Mouse (Mus musculus) neural tube, embryonic 13.5 days (tissue): ENCODE measurements around the gene Gm5346. TPM values are rescaled to one million over a fixed set of nuclear protein-coding genes. Genes with fewer than 3 reads are reported as not detected.
"Not testable (repeated sequence)": the region's sequence is repeated elsewhere in the genome, so short reads cannot be mapped to it uniquely, and the experiment has no call there.

Experiments used
- ATAC-seq: fragments of 200-750 bp; cut with Nextera tagmentation; 2 replicates; pipeline ENCODE4 v1.8.0; 2017; ENCODE audit warnings: low read depth, mild to moderate bottlenecking, moderate TSS enrichment, moderate library complexity
- H3K27ac ChIP-seq: fragments of 300-500 bp; sonication (generic); replicated peaks from 2 replicates; pipeline ENCODE4 v1.5.1; 2015; ENCODE audit warnings: moderate library complexity, mild to moderate bottlenecking, inconsistent platforms
- H3K27me3 ChIP-seq: fragments of 300-500 bp; sonication (generic); 2 replicates; pipeline ENCODE4 v1.6.1; 2015; ENCODE audit warnings: mild to moderate bottlenecking, inconsistent platforms
- H3K36me3 ChIP-seq: fragments of 300-500 bp; sonication (generic); 2 replicates; pipeline ENCODE4 v1.6.1; 2015; ENCODE audit warnings: mild to moderate bottlenecking, inconsistent platforms
- H3K4me1 ChIP-seq: fragments of 300-500 bp; sonication (generic); replicated peaks from 2 replicates; pipeline ENCODE4 v1.6.1; 2015; ENCODE audit warnings: inconsistent platforms
- H3K4me2 ChIP-seq: fragments of 300-500 bp; sonication (generic); 2 replicates; pipeline ENCODE4 v1.6.1; 2015; ENCODE audit warnings: inconsistent platforms, mild to moderate bottlenecking, moderate library complexity
- H3K4me3 ChIP-seq: fragments of 300-500 bp; sonication (generic); 2 replicates; pipeline ENCODE4 v1.5.1; 2015; ENCODE audit warnings: mild to moderate bottlenecking, inconsistent platforms
- H3K9ac ChIP-seq: fragments of 300-500 bp; sonication (generic); 2 replicates; pipeline ENCODE4 v1.6.1; 2015; ENCODE audit warnings: moderate library complexity, mild to moderate bottlenecking, inconsistent platforms
- H3K9me3 ChIP-seq: fragments of 300-500 bp; sonication (generic); 2 replicates; pipeline ENCODE4 v1.6.1; 2016; ENCODE audit warnings: inconsistent platforms
- WGBS: fragments of 180-500 bp; shearing (Covaris S2); methylation state at CpG from one replicate; pipeline ENCODE4 v1.1.7; 2015; 5-methylcytosine and 5-hydroxymethylcytosine counted together
- polyA plus RNA-seq: library from polyadenylated mRNA; unstranded; fragments of >200 nt; fragmentation: Nextera tagmentation; extraction: Ambion mirVana; gene quantifications from 2 replicates; pipeline ENCODE4 v1.2.1, GENCODE M21; 2015

Gene Gm5346
- polyA plus RNA-seq: not detected in 2 replicates

DNA sequence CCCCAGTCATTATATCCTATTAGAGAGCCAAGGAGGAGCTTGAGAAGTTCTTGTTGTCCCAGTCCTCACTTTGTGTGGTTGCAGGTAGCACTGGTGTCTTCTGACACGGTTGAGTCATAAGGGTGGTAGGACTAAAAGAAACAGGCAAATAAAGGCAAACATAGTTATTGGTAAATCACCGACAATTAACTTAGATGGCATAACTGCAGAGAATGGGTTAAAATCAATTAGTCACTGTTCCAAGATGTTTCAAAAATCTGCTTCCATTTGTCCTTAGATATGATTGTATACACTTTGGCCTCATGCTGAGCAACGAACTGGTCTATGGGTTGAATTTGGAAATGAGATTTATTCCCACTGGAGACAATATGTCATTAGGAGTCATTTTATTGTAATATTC lies at the start of gene Gm5346:
Gene Gm5346, minus strand, starts transcription at position 101 of the 400 bp plus-strand sequence.
- Histone ChIP-seq H3K9me3 (no peaks in the 10 kb centered on the region), H3K4me2 (no peak within 1 kb of the TSS), H3K9ac (no peak within 1 kb of the TSS), H3K36me3 (no peaks in the 10 kb centered on the region), H3K4me1 (no peaks in the 10 kb centered on the region), H3K4me3 (no peak within 1 kb of the TSS), H3K27ac (no peak within 1 kb of the TSS), H3K27me3 (no peaks in the 10 kb centered on the region)
- 90% methylated on average over 3 of the region's 3 CpGs for WGBS
- no peak for ATAC-seq

DNA sequence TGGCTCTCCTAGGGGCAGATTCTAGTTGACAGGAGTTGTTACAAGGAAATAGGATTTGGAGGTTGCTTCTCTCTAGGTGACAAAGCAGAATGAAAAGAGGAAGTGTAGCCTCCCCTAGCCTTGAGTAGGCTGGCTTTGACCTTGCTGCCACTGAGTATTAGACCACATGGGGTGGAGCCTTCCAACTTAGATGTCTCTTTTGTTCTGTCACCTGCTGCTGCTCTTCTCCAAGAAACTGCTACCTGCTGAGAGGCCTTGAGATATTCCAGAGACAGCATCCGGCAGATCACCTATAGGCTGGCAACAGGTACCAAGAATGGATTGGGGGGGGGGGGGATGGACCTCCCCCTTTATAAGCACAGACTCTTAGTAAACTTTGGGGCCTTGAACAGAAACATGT lies 11.0 kb downstream of the Gm5346 start:
- no peaks in the 10 kb centered on the region for H3K27me3 ChIP-seq
- no peak for ATAC-seq
- 100% methylated on average over 1 of the region's 1 CpGs for WGBS
- no peaks in the 10 kb centered on the region for H3K4me1 ChIP-seq
- no peaks in the 10 kb centered on the region for H3K9me3 ChIP-seq
- no peak overlapping the region for H3K9ac ChIP-seq
- H3K36me3 ChIP-seq: no peaks in the 10 kb centered on the region
- no peak overlapping the region for H3K4me2 ChIP-seq
- H3K4me3 ChIP-seq: no peak overlapping the region
- no peak overlapping the region for H3K27ac ChIP-seq

DNA sequence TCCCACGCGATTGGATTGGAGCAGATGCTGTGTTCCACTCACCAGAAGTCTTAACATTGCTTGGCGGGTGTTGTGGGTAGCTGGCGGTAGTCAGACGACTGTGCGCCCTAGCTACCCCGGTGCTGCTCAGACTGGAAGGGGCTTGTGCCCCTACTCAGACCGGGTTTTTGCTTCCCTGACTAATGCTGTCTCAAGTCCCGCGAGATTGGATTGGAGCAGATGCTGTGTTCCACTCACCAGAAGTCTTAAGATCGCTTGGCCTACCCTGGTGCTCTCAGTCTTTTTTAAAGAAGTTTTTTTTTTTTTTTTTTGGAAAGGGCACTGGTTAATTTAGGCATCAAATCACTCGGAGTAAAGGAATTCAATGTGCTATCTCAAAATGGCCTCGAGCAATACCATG lies 23.4 kb downstream of the Gm5346 start:
- H3K36me3 ChIP-seq, H3K27me3 ChIP-seq, H3K4me2 ChIP-seq, H3K4me3 ChIP-seq, H3K9ac ChIP-seq, ATAC-seq, H3K27ac ChIP-seq, H3K9me3 ChIP-seq, H3K4me1 ChIP-seq: not testable (repeated sequence)
- 83% methylated on average over 13 of the region's 13 CpGs for WGBS

DNA sequence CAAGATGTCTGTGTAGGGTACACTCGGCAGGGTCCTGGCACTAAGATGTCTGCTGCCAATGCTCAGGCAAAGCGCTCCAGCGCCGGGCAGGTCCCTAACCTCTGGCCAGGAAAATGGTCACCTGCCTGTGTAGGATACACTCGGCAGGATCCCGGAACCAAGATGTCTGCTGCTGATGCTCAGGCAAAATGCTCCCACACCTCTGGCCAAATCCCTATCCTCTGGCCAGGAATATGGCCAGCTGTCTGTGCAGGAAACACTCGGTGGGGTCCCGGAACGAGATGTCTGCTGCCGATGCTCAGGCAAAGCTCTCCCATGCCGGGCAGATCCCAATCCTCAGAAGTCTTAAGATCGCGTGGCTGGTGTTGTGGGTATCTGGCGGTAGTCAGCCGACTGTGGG lies 23.9 kb downstream of the Gm5346 start:
- H3K4me2 ChIP-seq, H3K36me3 ChIP-seq, H3K27ac ChIP-seq, H3K4me3 ChIP-seq, H3K4me1 ChIP-seq, H3K9ac ChIP-seq, H3K27me3 ChIP-seq, H3K9me3 ChIP-seq, ATAC-seq: not testable (repeated sequence)
- 92% methylated on average over 15 of the region's 15 CpGs for WGBS

DNA sequence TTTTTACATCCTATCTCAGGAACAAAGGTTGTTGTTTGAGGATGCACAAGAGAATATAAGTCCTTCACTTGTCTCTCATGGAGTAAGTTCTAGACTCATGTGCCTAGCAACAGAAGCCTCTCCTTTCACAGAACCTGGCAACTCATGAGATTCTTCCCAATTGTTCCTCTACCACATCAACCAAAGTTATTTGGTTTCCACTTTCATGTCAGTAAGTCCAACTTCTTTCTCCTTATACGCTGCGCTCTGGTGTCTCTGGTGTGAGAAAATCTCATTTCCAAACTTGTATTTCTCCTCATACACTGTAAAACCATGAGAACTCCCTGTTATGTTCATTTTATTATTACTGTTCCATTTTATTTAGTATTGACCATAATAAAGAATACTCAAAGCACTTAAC lies 50.5 kb downstream of the Gm5346 start, which contains the start of gene Adam26a:
Gene Adam26a, minus strand, starts transcription at position 101 of the 400 bp plus-strand sequence.
- WGBS: 94% methylated on average over 2 of the region's 2 CpGs
- not testable (repeated sequence) for H3K27ac ChIP-seq, H3K9ac ChIP-seq, H3K9me3 ChIP-seq, H3K4me2 ChIP-seq, H3K4me3 ChIP-seq, H3K4me1 ChIP-seq, H3K36me3 ChIP-seq, H3K27me3 ChIP-seq, ATAC-seq

Other genes with a start within 250 kb of the Gm5346 start
- not detected in 2 replicates for gene Adam26b, start 99.2 kb downstream of the Gm5346 start, polyA plus RNA-seq
- gene Adam26a, start 50.6 kb downstream of the Gm5346 start, polyA plus RNA-seq: not detected in 2 replicates
- gene Adam34, start 82.8 kb upstream of the Gm5346 start, polyA plus RNA-seq: not detected in 2 replicates